Mouse (Mus musculus) erythroblast, embryonic 14.5 days (primary cell): ENCODE results near the gene Emp1.

Experiments
- GATA1 ChIP-seq: IDR thresholded peaks from 2 replicates; pipeline ENCODE4 v1.6.1; 2012; ENCODE audit warnings: low read length, inconsistent platforms, mixed read lengths
- TAL1 ChIP-seq: IDR thresholded peaks from 3 replicates; pipeline ENCODE4 v1.6.1; 2012; ENCODE audit warnings: low read length, inconsistent platforms, mixed read lengths

DNA sequence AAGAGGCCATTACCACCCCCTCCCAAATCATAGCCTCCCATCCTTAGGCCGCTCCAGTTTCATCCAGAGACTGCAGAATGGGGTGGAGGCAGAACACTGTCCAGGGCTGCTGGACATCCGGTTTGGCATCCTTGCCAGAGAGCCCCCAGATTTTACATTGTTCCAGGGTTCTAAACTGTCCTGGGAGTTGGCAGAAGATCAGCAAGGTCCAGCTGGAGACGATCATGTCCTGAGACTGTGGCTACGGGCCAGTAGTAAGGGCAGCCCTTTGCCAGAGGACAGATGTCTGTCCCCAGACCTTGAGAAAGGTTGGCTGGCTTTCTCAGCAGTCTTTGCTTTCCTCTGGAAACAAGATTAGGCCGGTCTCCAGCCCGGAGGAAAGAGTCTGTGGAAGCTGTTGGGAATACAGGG, 2.6 kb downstream of the Emp1 start:
- TF ChIP-seq TAL1 (no peak), GATA1 (no peak)
